Mouse (Mus musculus) kidney, adult 2 months (tissue): ENCODE measurements at regions not wholly inside any gene's neighbourhood (a gene's known extent, or its start where the extent isn't known, plus 50 kb on each side); places are given as distances from the start of the nearest gene placed in this dataset.

Source experiments
- DNase-seq: peaks from one replicate; pipeline ENCODE4 v3.0.0; 2021
- H3K27ac ChIP-seq: fragments of 200-500 bp; 2 replicates; pipeline ENCODE4 v1.5.1; 2012; ENCODE audit warnings: low read depth, low read length, control low read depth, inconsistent platforms; ENCODE audit not compliant: insufficient read depth
- H3K27me3 ChIP-seq: fragments of 200-500 bp; replicated peaks from 2 replicates; pipeline ENCODE4 v1.6.1; 2012; ENCODE audit warnings: mild to moderate bottlenecking, moderate library complexity, low read length, inconsistent platforms; ENCODE audit not compliant: control insufficient read depth, insufficient read depth
- H3K36me3 ChIP-seq: fragments of 200-500 bp; 2 replicates; pipeline ENCODE4 v1.6.1; 2012; ENCODE audit warnings: mild to moderate bottlenecking, moderate library complexity, low read length, inconsistent platforms; ENCODE audit not compliant: control insufficient read depth, insufficient read depth
- H3K4me1 ChIP-seq: fragments of 200-500 bp; 2 replicates; pipeline ENCODE4 v1.6.1; 2011; ENCODE audit warnings: low read length; ENCODE audit not compliant: control insufficient read depth, insufficient read depth
- H3K4me3 ChIP-seq: fragments of 200-500 bp; 2 replicates; pipeline ENCODE4 v1.5.1; 2011; ENCODE audit warnings: mild to moderate bottlenecking, low read depth, low read length, control low read depth; ENCODE audit not compliant: insufficient read depth
- CTCF ChIP-seq: fragments of 200-500 bp; conservative IDR thresholded peaks from 2 replicates; pipeline ENCODE4 v1.5.1; 2011; ENCODE audit warnings: low read depth, mild to moderate bottlenecking, control low read depth, low read length, moderate library complexity, mixed read lengths; ENCODE audit not compliant: insufficient read depth, insufficient read length
- POLR2A ChIP-seq: fragments of 200-500 bp; IDR thresholded peaks from one replicate; pipeline ENCODE4 v1.6.1; 2011; ENCODE audit warnings: low read depth, low read length, control low read depth
- WGBS: fragments of 180-500 bp; shearing (Covaris S2); methylation state at CpG from one replicate; pipeline ENCODE4 v1.1.7; 2018; 5-methylcytosine and 5-hydroxymethylcytosine counted together

DNA sequence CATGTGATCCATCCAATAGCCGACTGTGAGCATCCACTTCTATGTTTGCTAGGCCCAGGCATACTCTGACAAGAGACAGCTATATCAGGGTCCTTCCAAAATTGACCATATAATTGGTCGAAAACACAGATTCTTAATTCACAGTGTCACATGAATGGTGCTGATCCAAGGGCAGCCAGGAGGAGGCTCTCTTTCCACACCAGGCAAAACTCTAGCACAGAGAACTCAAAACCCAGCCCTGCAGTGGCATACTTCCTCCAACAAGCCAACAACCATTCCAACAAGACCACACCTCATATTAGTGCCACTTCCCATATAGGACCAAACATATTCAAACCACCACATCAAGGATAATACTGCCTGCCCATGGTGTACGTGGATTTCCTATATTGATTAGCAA lies 68.1 kb upstream of the Tas2r118 start:
- Histone ChIP-seq H3K4me1 (no peaks in the 10 kb centered on the region), H3K4me3 (no peak overlapping the region)
- WGBS: 91% methylated on average over 3 of the region's 3 CpGs

DNA sequence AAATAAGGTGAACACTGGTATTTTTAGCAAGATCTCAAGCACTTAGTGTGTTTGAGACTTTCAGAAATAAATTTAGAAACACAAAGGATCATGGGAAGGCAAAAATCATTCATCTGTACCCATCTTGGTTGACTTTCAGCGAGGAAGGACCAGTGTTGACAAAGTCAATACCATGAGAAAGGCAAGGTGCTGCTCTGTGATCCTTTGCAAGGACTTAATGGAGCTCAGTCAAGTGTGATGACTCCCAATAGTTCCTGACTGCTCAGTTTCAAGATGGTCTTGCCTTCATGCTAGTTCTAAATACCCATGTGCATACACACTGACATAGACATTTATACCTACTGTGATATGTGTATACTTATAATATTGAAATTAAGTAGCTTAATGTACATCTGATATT lies 56.5 kb upstream of the Tas2r118 start:
- DNase-seq: no peak
- TF ChIP-seq CTCF (no peak), POLR2A (no peak)
- 46% methylated on average over 1 of the region's 1 CpGs for WGBS
- H3K36me3 ChIP-seq: no peaks in the 10 kb centered on the region
- H3K4me3 ChIP-seq: no peak overlapping the region
- H3K4me1 ChIP-seq: no peaks in the 10 kb centered on the region
- no peak overlapping the region for H3K27ac ChIP-seq
- no peaks in the 10 kb centered on the region for H3K27me3 ChIP-seq

More for the DNA sequence above, 68.1 kb upstream of the Tas2r118 start:
- Histone ChIP-seq H3K27ac (no peak overlapping the region), H3K27me3 (no peaks in the 10 kb centered on the region), H3K36me3 (no peaks in the 10 kb centered on the region)
- peak; percentile 12 for DNase-seq
- TF ChIP-seq CTCF: peak; percentile 51
- no peak for TF ChIP-seq POLR2A

- Histone ChIP-seq H3K36me3 (no peaks in the 10 kb centered on the region), H3K4me3 (no peak overlapping the region), H3K4me1 (no peaks in the 10 kb centered on the region), H3K27ac (no peak overlapping the region), H3K27me3 (no peaks in the 10 kb centered on the region)
- TF ChIP-seq POLR2A (no peak), CTCF (no peak)
- no peak for DNase-seq
Measured at GRCm38 (mm10) chr6:24025721-24026120, 55.9 kb upstream of the Tas2r118 start.
